10 mouse cellular contexts compared by ENCODE assay signal in genomic region chr4:48555729-48556128, GRCm38 (mm10). TPM values are rescaled to one million over a fixed set of nuclear protein-coding genes. Genes with fewer than 3 reads are reported as not detected.
A peak's percentile ranks its signal among the peaks of the same experiment; 100 is the strongest.
DNase-seq lines count a peak whose midpoint lies in the region; ATAC-seq lines count a peak whose summit lies in the region.
"Had no signal": no experiment of that assay in that cellular context is flagged by ENCODE, and none has a peak within 500 bp of the region (broad histone marks: within the 10 kb centered on the region; RNA-seq: fewer than 3 reads in every experiment).

No protein-coding gene starts in this region.

- no peak overlapping the region for H3K4me3 ChIP-seq in midbrain, embryonic 11.5 days (ENCODE audit: low read depth, low read length)
- H3K4me3 ChIP-seq in midbrain, embryonic 13.5 days (replicated peaks), result no peak overlapping the region
- H3K4me3 ChIP-seq: stomach, embryonic 15.5 days had no signal

- no peak overlapping the region for H3K27ac ChIP-seq in midbrain, embryonic 11.5 days (ENCODE audit: low read depth, low read length)
- H3K27ac ChIP-seq in midbrain, embryonic 13.5 days, result no peak overlapping the region
- H3K27ac ChIP-seq: macrophage; stomach, embryonic 15.5 days had no signal

- no peaks in the 10 kb centered on the region for H3K4me1 ChIP-seq in midbrain, embryonic 11.5 days (ENCODE audit: control insufficient read depth, insufficient read depth, low read length)
- H3K4me1 ChIP-seq in midbrain, embryonic 13.5 days (replicated peaks), result 0 out of 2 replicates have a peak, but pooled peaks cover 4% of the 10 kb centered on the region
- H3K4me1 ChIP-seq: stomach, embryonic 15.5 days had no signal

- WGBS in midbrain, embryonic 11.5 days, result 29% methylated on average over 3 of the region's 3 CpGs
- WGBS in midbrain, embryonic 13.5 days, result 29% methylated on average over 3 of the region's 3 CpGs

- H3K36me3 ChIP-seq in midbrain, embryonic 11.5 days (ENCODE audit: control insufficient read depth, insufficient read depth, low read length), result peaks cover 20% of the 10 kb centered on the region; the same call in 1 of the 2 replicates
- peaks cover 62% of the 10 kb centered on the region for H3K36me3 ChIP-seq in midbrain, embryonic 13.5 days

- ATAC-seq in midbrain, embryonic 11.5 days (ENCODE audit: low FRiP score), result no peak
- ATAC-seq in midbrain, embryonic 13.5 days, result no peak
- peak; percentile 24 to 50; a peak in 2 of 4 replicates for ATAC-seq in hematopoietic stem cell, adult 5-6 weeks (replicated peaks in 1 of 2; ENCODE audit: insufficient read depth in 1 of 2, low FRiP score in 2 of 2, low TSS enrichment in 1 of 2, low read depth in 1 of 2, poor library complexity in 2 of 2, severe bottlenecking in 2 of 2)
- ATAC-seq in monocyte, adult 5-6 weeks (replicated peaks; ENCODE audit: insufficient number of reproducible peaks, low FRiP score, low TSS enrichment, poor library complexity, severe bottlenecking), result 0 out of 2 replicates have a peak, but pooled peaks have one; percentile 34

- peak; percentile 29 for DNase-seq in gastrocnemius, adult 18-20 months (ENCODE audit: low spot score)
- DNase-seq in gastrocnemius, postnatal 4 days (ENCODE audit: low spot score in 2 of 2), result no peak
- DNase-seq in midbrain, embryonic 11.5 days (ENCODE audit: low spot score, missing footprints), result peak; percentile 91
- DNase-seq in adipocyte (ENCODE audit: low spot score), result peak; percentile 67
- DNase-seq in ovary, postnatal 10 days (ENCODE audit: low spot score), result no peak

- no peaks in the 10 kb centered on the region for H3K27me3 ChIP-seq in midbrain, embryonic 11.5 days (ENCODE audit: control insufficient read depth, insufficient read depth, low read length)
- no peaks in the 10 kb centered on the region for H3K27me3 ChIP-seq in midbrain, embryonic 13.5 days
- H3K27me3 ChIP-seq: stomach, embryonic 15.5 days had no signal

- H3K9ac ChIP-seq in midbrain, embryonic 11.5 days (ENCODE audit: low read length), result no peak overlapping the region
- H3K9ac ChIP-seq in midbrain, embryonic 13.5 days (replicated peaks), result no peak overlapping the region
- H3K9ac ChIP-seq: stomach, embryonic 15.5 days had no signal

- no peaks in the 10 kb centered on the region for H3K9me3 ChIP-seq in midbrain, embryonic 11.5 days (ENCODE audit: control insufficient read depth, low read length)
- H3K9me3 ChIP-seq in midbrain, embryonic 13.5 days, result no peaks in the 10 kb centered on the region
- H3K9me3 ChIP-seq: stomach, embryonic 15.5 days had no signal

- no peak overlapping the region for H3K4me2 ChIP-seq in midbrain, embryonic 11.5 days
- H3K4me2 ChIP-seq in midbrain, embryonic 13.5 days (replicated peaks), result no peak overlapping the region
- H3K4me2 ChIP-seq: stomach, embryonic 15.5 days had no signal

RNA-seq across cellular contexts. Expression of gene Msantd3, which starts 16.0 kb away (rescaled TPM):
- 10 to 100 TPM; 17.4 to 17.9 TPM for total RNA-seq in gastrocnemius, adult 18-20 months (2021)
- 10 to 100 TPM; 27.1 to 28.3 TPM for total RNA-seq in gastrocnemius, postnatal 4 days (2021)
- polyA plus RNA-seq in midbrain, embryonic 11.5 days (2014; fragmentation: Nextera tagmentation; extraction: Ambion mirVana), result 77.6 and 81.8 TPM in 2 replicates
- 45.6 and 50.3 TPM in 2 replicates for polyA plus RNA-seq in midbrain, embryonic 13.5 days (2015; fragmentation: Nextera tagmentation; extraction: Ambion mirVana)
- 25.4 and 27.7 TPM in 2 replicates for total RNA-seq in hematopoietic stem cell, adult 5-6 weeks (2017)
- 2.0 to 6.0 TPM (median 2.3 TPM) in 3 replicates for total RNA-seq in monocyte, adult 5-6 weeks (2017)

RNA-seq across cellular contexts. Expression of gene Tmeff1, which starts 29.2 kb away (rescaled TPM):
- under 1 TPM; 0.52 to 0.66 TPM for total RNA-seq in gastrocnemius, adult 18-20 months (2021)
- total RNA-seq in gastrocnemius, postnatal 4 days (2021), result 1 to 10 TPM; 6.3 to 7.8 TPM
- polyA plus RNA-seq in midbrain, embryonic 11.5 days (2014; fragmentation: Nextera tagmentation; extraction: Ambion mirVana), result 258 TPM in 2 replicates
- polyA plus RNA-seq in midbrain, embryonic 13.5 days (2015; fragmentation: Nextera tagmentation; extraction: Ambion mirVana), result 196 and 263 TPM in 2 replicates
- 0.50 and 1.1 TPM in 2 replicates for total RNA-seq in hematopoietic stem cell, adult 5-6 weeks (2017)
- total RNA-seq in monocyte, adult 5-6 weeks (2017), result 0.48 TPM in 1 of 3 replicates, not detected in the others
- polyA plus RNA-seq: macrophage had no signal

Comparison
In these comparisons a context has a peak if more than half of its experiments do, and no peak if none do; other contexts are left out.
1. DNase-seq: peak in gastrocnemius, adult 18-20 months (single experiment), midbrain, embryonic 11.5 days (single experiment) and adipocyte (single experiment); none in gastrocnemius, postnatal 4 days (0 of 2) and ovary, postnatal 10 days (single experiment).
2. ATAC-seq: peak in hematopoietic stem cell, adult 5-6 weeks (2 of 2) and monocyte, adult 5-6 weeks (single experiment); none in midbrain, embryonic 11.5 days (single experiment) and midbrain, embryonic 13.5 days (single experiment).